9 mouse cellular contexts compared by ENCODE assay signal in genomic region chr8:64946441-64946819, GRCm38 (mm10). TPM values are rescaled to one million over a fixed set of nuclear protein-coding genes. Genes with fewer than 3 reads are reported as not detected.
DNase-seq lines count a peak whose midpoint lies in the region; ATAC-seq lines count a peak whose summit lies in the region.
"Had no signal": no experiment of that assay in that cellular context is flagged by ENCODE, and none has a peak within 500 bp of the region (broad histone marks: within the 10 kb centered on the region; RNA-seq: fewer than 3 reads in every experiment).

No protein-coding gene starts in this region.

- no peak overlapping the region for H3K9ac ChIP-seq in lung, embryonic 15.5 days

- no peak overlapping the region for H3K27ac ChIP-seq in lung, embryonic 15.5 days
- no peak overlapping the region for H3K27ac ChIP-seq in brown adipose tissue, adult 24 weeks (replicated peaks; ENCODE audit: low read depth, low read length)

- no peak for DNase-seq in lung, postnatal 14 days
- peak; percentile 84 for DNase-seq in induced T-regulatory cell, adult 2 months (ENCODE audit: low read depth)
- peak; percentile 22 to 26 for DNase-seq in natural killer cell, adult 2 months (ENCODE audit: low spot score in 2 of 2)
- no peak for DNase-seq in adrenal gland, postnatal 4 days (ENCODE audit: low spot score in 2 of 2)
- DNase-seq in urinary bladder, postnatal 10 days (ENCODE audit: low spot score) = no peak
- no peak for DNase-seq in embryo, embryonic 11 days

- ATAC-seq in lung, embryonic 15.5 days (ENCODE audit: borderline replicate concordance, extremely low read depth, low FRiP score, low TSS enrichment) = no peak

- 51% methylated on average over 8 of the region's 8 CpGs for WGBS in lung, embryonic 15.5 days

- H3K36me3 ChIP-seq in lung, embryonic 15.5 days = no peaks in the 10 kb centered on the region

- peaks cover 14% of the 10 kb centered on the region for H3K27me3 ChIP-seq in lung, embryonic 15.5 days

- H3K9me3 ChIP-seq in lung, embryonic 15.5 days = no peaks in the 10 kb centered on the region

- H3K4me1 ChIP-seq in lung, embryonic 15.5 days = 0 out of 2 replicates have a peak, but pooled peaks cover 4% of the 10 kb centered on the region
- H3K4me1 ChIP-seq in brown adipose tissue, adult 24 weeks (ENCODE audit: control insufficient read depth, insufficient read depth, insufficient read length, low read length) = no peaks in the 10 kb centered on the region

- H3K4me3 ChIP-seq in lung, embryonic 15.5 days = peak overlapping the region; percentile 77
- H3K4me3 ChIP-seq in brown adipose tissue, adult 24 weeks (ENCODE audit: insufficient read depth, low read depth, low read length) = peak overlapping the region; percentile 41

- peak overlapping the region; percentile 66 for H3K4me2 ChIP-seq in lung, embryonic 15.5 days

RNA-seq across cellular contexts. Expression of gene Tmem192, which starts 0.6 kb away (rescaled TPM):
- polyA plus RNA-seq in lung, embryonic 15.5 days (2015; fragmentation: Nextera tagmentation; extraction: Ambion mirVana) = 27.2 and 27.6 TPM in 2 replicates
- 29.4 and 47.0 TPM in 2 replicates for polyA plus RNA-seq in brown adipose tissue, adult 24 weeks (2012; ENCODE audit: insufficient read depth, insufficient read length, missing spikeins)
- 10 to 100 TPM; 42.9 to 46.6 TPM for total RNA-seq in adrenal gland, postnatal 4 days (2021)

RNA-seq across cellular contexts. Expression of gene Trim75, which starts 41.2 kb away (rescaled TPM):
- polyA plus RNA-seq in lung, embryonic 15.5 days (2015; fragmentation: Nextera tagmentation; extraction: Ambion mirVana) = not detected in 2 replicates
- not detected in 2 replicates for polyA plus RNA-seq in brown adipose tissue, adult 24 weeks (2012; ENCODE audit: insufficient read depth, insufficient read length, missing spikeins)
- not detected for total RNA-seq in adrenal gland, postnatal 4 days (2021)
- polyA plus RNA-seq: embryonic facial prominence, embryonic 11.5 days had no signal

Comparison
In these comparisons a context has a peak if more than half of its experiments do, and no peak if none do; other contexts are left out.
1. DNase-seq: peak in induced T-regulatory cell, adult 2 months (single experiment) and natural killer cell, adult 2 months (2 of 2); none in lung, postnatal 14 days (single experiment), adrenal gland, postnatal 4 days (0 of 2), urinary bladder, postnatal 10 days (single experiment) and embryo, embryonic 11 days (single experiment).